Mouse (Mus musculus): ENCODE data around the gene Gm10097.

The Gm10097 gene

DNA sequence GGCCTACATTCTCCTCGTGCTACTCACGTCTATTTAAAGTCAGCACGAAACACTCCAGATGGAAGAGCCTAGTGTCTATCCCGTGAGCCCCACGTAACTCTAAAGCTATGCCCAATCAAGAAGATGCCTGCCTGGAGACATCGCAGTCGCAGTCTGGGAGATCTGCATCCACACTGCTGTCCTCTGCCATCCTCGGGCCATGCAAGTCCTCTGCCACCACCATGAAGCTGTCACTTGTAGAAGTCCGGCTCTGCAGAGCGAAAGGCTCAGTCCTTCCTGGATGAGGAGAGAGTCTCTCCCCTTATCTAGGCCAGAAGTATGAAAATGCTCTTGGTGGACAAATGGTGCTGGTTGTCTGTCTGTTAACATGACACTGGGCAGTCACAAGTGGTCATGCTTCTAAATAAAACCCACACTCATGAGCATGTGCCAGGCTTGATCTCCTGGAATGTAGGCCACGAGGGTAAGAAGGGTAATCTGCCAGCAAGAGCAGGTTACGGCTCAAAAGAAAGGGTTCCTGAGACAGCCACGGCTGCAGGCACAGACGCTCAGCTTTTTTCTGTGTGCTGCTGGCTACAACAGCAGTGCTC lies at the start of gene Gm10097:
Gene Gm10097, plus strand, starts transcription at position 517 of the 590 bp plus-strand sequence.
- DNase-seq = peak; percentile 68

DNA sequence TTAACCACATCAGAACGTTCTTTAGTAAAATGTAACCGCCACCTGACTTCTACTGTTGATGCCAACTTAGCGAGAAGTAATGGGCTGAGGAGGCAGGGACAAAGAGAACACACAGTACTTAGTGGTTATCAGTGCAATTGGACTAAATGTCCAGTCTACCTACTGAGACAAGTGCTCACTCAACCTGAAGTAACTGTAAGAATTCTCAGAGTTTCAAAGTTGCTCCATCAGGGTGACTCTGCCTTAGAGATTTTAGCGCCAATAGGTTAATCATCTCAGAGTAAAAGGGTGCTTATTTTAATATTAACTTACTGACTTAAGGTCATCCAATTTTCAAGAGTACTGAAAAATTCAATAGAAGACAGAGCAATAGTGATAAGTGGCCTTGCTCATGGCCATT lies 43.1 kb upstream of the Gm10097 start:
- no peak for DNase-seq

DNA sequence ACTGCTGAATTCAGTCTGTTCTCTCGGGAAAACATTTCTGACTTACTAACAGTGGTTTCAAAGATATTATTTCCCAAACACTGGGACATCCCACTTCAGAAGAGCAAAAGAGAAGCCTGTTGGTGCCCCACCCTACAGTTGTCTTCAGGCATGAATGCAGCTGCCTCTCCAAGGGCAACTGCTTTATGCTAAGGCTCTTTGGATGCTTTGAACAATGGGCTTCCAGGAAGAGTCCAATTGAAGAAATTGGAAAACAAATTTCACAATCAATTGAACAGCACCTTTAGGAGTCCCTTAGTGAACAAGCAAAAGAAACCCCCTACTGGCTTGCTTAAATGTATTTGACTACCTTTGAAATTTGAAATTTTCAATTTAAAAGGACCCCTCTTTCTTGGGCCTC lies 41.8 kb upstream of the Gm10097 start:
- no peak for DNase-seq

DNA sequence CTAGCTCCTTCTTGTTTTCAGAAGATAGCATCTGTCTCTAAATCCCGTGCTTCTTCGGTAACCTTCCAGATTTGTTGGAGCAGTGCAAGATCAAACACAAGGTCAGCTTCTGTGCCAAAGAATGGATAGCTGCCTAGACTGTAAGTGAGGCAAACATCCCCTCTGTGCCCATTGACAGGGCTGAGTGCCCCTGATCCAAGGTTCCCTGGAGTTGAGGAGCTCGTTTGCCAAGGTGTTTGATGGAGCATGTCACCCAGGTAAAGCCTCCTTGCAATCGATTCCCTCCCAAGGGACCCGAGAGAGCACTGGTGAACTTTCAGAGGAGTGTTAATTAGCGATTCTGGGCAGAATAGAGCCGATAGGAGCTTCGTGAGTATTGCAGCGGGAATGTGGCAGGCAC lies 40.7 kb upstream of the Gm10097 start:
- DNase-seq = no peak

DNA sequence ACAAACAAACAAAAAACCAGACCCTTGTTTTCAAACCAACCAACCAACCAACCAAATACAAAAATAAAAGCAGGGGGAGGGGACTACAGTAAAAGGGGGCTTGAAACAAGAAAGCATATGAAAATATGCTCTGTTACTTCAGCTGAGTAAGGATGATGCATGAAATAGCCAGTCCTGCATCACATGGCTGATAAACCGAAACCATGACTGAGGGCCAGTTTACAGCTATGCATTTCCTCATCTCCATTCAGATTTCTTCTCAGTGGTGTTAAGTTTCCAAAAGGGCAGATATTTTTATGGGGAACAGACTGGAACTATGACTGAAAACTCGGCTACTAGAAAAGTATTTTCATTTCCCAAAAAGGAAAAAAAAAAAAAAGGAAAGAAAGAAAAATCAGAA lies 39.8 kb upstream of the Gm10097 start:
- DNase-seq = no peak

DNA sequence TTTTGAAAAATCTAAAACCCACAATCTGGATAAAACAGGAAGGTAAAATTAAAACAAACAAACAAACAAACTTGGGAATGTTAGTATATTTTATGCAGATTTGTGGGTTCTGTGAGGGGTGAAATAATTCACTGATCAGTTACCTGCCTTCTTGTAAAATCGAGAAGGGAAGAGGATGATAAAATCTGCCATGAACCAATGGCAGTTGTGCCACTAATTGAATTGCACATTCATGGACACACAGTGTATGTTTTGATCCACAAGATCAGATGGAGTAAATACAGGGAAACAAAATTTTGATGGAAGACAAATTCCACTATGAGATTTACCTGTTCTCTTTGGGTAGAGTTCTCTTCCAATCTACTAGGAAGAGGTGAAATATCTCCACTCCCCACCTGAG lies 39.1 kb upstream of the Gm10097 start:
- no peak for DNase-seq

DNA sequence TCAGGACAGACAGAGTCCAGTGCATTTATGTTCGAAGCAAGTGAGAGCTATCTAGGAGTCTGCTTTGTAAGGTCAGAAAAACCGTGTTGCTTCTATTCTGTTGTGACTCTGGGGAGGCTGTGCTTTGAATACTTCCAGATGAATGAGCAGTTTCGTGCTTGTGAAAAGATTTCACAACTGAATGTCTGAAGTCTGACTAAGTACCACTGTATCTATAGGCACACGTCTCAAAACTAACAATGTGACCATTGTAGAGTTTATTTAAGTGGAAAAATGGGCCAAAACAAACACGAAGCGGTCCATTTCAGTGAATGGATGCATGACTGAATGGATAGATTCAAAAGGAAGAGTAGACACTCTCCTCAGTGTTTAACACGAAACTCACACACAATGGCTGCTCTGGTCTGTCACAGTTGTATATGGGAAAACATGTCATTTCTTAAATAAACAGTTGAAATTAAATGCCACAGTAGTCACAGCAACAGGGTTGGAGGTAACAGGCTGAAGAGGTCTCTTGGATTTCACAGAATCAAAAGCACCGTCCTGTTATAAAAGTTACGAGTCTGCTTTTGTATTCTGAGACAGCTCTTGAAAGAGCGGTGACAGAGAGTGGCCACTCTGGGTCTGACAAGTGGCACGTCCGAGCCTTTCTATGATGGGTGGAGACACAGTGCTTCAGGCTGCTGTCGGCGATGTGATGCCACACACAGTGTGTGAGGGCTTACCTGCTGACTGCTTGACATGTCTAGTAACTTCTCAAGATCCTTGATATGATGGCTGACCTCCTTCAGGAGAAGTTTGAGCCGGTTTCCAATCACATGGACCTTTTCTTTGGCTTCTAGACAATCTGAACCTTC lies 36.6 kb upstream of the Gm10097 start:
- DNase-seq = no peak

DNA sequence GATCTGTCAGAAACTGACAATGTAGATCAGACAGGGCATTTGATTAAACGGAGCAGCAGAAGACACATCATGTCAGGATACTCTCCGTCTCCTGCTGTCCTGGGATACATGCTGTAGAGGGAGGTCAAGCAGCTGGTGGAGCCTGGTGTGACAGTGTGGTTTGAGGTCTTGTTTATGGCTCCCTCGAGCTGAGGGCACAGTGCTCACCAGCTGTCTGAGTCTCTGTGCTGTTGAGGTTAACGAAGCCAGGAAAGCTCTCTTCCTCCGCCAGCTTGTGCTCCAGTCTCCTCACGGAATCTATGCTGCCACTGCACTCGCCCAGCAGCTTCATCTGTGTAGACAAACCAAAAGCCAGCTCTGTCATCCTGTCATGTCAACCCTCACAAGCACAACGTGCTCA lies 27.7 kb upstream of the Gm10097 start:
- no peak for DNase-seq

DNA sequence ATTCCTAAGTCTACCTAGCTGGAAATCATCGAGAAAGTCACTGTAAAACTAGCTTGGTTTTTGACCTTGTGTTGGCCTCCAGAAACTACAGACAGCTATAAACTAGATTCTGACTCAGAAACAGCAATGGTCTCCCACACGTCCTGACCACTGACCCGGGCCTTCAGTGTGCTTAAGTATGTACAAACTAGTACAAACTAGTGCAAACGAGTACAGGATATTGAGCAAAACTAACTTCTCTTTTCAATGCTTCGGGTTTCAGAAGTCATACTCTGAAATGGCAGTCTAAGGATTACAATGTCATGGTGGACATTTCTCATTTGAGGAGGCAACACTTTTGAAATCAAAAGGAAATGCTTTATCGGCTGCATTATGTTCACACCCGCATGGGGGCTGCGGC lies 24.5 kb upstream of the Gm10097 start:
- no peak for DNase-seq

DNA sequence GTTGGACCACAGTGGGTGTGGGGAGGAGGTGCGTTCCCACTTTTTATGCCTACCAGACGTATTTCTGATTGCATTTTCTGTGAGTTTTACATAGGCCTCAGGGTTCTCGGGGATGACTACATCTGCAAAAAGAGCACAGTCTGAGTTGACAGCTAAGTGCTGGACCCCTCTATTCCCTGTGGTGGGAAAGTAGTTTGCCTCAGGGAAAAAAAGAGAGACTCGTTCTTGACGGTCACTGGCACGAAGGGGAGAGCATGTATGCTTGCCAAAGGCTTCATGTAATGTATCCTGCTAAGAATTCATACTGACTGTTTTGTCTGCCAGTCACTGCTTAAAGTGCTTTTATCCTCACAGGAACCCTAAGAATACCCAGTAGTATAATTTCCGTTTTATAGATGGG lies 23.8 kb upstream of the Gm10097 start:
- DNase-seq = no peak

DNA sequence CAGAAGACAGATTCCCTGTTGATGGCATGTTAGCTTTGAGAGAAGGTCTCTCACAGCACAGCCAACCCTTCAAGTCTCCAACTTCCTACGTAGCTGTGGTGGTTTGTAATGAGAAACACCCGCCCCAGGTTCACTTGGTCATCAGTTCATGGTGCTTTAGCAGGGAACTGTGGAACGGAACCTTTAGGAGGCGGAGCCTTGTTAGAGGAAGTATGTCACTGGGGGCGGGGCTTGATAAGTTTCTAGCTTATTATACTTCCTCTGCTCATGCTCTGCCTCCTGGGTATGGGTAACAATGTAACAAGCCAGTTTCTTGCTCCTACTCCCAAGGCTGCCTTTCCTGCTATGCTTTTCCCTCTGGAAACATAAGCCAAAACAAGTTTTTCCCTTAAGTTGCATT lies 23.3 kb upstream of the Gm10097 start:
- no peak for DNase-seq

DNA sequence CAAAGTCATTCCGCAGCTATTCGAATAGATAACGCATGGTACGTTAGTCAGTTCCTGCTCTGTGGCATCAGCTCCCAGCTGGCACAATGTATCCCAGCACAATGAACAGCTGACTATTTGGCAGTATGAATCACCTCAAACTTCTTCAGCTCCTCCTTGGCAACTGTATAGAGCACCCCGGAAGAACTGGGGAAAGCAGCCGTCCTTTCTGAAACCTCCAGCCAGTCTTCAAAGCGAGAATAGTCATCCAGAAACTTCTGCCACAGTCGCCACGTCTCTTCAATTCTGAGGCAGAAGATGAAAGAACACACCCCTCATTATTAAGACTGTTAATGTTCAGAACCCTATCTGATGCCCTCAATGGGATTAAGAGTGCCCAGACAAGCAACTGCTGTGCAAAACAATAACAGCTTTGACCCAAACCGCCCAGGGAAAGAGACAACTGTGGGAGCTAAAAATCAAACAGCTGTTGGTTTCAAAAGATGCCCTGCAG lies 12.7 kb upstream of the Gm10097 start:
- no peak for DNase-seq

DNA sequence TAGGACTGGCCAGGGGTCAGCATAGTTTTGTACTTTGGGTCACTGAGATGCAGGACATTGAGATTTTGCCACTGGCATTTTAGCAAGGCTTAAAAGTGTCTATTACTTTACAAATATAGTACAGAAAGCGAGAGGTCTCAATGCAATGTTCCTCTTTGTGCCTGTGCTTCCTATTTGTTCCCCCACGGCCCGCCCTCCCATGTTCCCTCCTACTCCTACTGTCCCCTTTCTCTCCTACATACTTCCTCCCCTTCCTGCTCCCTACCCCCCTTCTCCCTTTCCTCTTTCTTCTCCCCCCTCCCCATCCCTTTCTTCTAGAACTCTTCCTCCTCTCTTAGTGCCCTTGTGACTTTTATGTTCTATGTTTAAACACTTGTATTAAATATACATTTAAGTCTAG lies 12.1 kb upstream of the Gm10097 start:
- DNase-seq = no peak

DNA sequence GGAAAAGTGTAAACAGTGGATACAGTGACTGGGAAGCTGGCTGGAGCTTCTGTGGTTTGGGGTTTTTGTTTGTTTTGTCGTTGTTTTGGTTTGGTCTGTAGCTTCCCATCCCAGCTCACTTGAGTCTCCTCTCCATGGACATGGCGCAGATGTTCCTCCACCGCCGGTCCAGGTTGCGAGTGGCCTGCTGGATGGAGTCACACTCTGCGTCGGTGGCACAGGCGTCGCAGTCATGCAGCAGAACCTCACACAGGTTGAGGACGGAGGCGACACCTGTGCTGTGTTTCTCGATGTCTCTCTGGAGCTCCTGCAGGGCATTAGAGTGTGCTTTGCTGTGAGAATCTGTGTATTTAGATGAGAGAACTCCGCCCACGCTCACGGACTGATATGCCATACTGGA lies 11.3 kb upstream of the Gm10097 start:
- DNase-seq = no peak

DNA sequence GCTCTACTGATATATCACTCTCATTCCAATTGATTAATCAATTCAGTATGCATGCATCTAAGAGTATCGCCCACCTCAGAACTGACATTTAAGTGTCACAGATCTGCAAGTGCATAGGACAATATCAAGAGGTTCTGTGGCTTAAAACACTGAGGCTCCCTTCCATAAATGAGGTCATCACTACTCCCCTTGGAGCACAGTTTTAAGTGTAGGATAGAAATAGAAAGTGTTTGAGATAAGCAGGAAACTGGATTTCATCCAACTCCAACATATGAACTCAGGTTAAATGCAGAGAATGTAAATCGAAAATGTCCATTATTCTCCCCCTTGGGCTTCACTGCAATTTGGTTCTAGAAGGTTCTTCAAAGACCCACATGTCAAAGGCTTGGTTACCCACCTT lies 10.1 kb upstream of the Gm10097 start:
- no peak for DNase-seq

DNA sequence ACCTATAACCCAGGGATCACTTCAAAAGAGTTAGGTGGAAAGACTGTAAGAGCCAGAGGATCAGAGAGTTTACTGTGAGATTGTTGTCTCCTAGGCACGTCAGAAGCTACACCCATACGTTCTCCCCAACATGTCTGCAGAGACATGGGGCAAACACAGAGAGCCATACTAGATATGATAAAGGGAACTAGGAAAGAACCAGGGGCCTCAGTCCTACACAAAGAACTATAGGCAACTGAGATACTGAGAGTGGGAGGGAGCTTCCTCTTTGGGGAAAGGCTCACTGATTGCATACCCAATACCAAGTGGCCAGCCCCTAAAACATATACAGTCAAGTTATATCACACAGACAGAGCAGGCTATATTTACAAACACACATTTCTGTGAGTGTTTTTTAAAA lies 9.0 kb upstream of the Gm10097 start:
- no peak for DNase-seq

DNA sequence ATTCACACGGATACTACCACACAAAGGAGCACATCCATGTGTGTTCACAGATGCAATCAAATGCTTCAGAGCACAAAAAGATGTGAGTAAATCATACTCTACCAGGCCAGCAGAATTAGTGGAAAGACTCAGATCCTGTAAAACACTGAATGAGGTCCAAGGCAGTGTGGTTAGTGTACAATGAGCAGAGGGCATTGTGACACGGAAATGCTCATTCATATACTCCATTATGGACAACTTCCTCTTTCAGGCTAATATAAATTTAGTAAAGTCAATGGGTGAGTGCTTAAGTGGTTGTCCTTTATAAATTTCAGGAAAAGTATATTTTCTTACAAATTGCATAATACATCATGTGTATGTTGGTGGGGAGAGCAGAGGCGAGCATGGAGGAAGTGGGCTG lies 1.9 kb upstream of the Gm10097 start:
- DNase-seq = no peak

DNA sequence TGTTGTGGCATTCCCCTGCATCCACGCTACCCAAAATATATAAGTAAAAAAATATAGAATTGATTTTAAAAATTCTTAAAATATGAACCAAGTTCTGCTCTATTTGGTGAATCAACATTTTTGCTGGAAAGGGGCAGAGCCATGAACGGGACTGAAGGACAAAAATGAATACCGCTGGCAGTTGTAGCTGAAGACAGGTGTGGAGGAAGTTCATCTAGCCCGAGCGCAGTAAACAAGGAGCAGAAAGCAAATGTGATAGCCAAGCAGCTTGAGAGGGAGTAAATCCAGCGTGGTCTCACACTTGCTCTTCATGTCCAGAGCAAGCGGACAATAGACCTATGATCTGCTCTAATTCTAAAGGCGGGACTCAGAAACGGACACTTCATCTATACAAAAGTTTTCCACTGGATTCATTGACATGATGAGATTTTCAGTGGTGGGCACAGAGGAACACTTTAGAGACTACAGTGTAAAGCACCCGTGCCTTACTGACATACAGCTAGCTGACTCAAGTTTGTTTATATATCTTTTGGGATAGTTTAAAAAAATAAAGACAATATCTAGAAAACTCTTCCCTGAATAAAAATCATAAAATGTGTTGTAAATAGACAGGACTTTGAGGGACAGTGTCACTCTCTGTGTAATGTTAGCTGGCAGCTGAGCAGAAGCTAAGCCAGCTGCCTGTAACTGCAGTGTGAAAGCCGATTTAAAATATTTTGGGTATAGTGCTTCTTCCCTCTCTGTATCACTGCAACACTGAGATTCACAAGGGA lies 1.4 kb downstream of the Gm10097 start:
- no peak for DNase-seq

DNA sequence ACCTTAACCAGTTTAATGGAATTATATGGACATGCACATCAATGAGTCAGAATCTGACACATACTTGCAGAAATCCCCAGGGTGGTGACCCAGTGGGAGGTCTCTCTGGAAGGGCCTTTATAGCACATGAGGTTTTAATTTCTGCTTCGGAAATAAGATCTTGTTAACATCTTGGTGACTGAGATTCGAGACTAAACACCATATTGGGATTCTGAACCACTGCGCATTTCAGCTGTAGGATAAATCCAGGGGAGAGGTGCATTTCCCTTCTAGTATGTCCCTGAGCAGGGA lies 1.9 kb downstream of the Gm10097 start:
- no peak for DNase-seq

DNA sequence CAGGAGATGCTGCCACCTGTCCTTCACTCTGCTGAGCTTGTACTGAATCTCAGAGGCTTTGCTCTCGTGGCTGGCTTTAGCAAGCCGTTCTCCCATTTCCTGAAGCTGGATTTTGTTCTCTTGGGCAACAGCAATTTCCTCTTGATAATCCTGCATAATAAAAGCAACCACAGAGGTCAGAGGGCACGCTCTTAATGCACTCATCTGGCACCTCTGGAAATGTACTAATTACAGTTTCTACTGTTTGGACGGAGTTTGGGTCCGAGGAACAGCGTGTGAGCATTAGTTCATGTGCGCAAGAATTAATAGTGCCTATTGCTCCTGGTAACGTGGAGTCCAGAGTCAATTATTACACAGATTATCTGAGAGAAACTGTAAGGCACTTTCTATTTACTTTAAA lies 3.1 kb downstream of the Gm10097 start:
- no peak for DNase-seq

DNA sequence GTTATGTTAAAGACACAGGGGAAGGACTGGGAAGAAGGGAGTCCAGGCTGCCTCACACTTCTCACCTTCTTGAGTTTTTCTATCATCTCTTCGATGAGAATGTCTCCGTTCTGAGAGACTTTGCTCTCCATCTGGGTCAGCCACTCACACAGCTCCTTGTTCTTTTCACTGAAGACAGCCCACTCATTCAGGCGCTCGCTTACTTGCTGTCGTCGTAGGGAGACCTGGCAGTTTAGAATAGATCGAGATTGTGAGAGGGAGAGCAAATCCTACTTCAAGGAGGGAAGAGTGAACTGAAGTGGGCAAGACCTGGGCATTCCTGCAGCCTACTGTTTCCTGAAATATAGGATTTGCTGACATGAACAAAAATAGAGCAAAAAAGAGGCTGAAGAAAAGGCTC lies 6.7 kb downstream of the Gm10097 start:
- DNase-seq = no peak

DNA sequence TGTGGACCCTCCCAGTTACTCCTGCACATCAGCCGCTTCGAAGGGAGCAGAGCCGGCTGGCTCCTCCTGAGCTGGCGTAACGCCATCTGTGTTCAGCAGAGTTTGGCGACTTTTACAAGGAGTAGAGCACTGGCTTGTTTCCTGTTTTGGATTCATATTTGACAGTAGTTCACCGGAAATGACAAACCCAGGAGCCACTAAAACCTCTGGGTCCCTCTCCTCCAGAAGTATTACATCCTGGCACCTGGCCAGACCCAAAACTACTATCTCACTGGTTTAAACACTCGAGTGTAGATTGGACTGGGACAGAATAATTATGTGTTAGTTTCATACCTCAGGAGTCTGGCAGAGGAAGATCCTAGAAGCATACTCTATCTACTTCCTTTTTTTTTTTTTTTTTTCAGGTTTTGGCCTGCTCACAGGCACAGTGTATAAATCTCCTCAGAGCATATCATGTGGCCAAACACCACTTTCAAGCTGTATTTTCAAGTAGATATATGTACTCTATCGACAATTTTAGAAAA lies 11.0 kb downstream of the Gm10097 start:
- peak; percentile 53 for DNase-seq

DNA sequence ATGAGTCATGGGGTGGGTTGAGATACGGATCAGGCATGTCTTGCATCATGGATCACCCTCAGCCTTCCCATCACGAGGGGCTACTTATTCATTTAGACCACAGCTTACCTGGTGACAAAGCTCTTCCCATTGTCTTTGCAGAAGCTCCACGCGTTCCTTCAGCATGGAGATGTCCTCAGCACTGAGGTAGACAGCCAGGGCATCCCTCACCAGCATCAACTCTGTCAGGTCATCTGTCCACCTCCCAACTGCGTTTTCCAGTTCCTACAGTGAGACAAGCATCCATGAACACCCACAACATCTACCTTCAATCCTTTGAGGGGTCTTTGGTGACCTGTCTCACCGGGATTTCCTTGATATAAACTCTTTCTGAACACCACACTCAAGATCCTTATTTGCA lies 14.7 kb downstream of the Gm10097 start:
- DNase-seq = no peak

DNA sequence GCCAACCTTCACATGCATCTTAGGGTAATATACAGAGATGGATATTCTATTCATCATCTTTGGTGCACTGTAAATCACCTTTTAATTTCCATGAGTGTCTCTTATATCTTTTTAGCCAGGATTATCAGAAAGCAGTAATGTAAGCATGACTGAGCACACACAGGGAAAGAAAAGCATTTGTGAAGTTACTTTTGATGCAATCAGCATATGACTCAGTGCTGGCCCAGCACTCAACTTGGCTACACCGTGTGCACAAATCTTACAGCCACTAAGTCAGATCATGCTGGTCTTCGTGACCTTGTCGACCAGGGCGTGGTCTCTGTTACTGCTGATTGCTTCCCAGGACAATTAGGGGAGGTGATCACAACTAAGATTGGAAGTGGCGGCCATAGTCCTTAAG lies 16.8 kb downstream of the Gm10097 start:
- DNase-seq = no peak
